Mouse (Mus musculus) lung, postnatal 25 days (tissue): ENCODE results near the gene Tfap4.
"Not testable (repeated sequence)": the region's sequence is repeated elsewhere in the genome, so short reads cannot be mapped to it uniquely, and the experiment has no call there.

ENCODE experiments used
- DNase-seq: peaks from one replicate; pipeline ENCODE4 v3.0.0; 2022; ENCODE audit warnings: low spot score

Gene Tfap4

GRCm38 (mm10) chr16:4552829-4553550, 6.7 kb downstream of the Tfap4 start:
- DNase-seq = no peak

GRCm38 (mm10) chr16:4551885-4552284, 7.8 kb downstream of the Tfap4 start:
- DNase-seq = no peak

GRCm38 (mm10) chr16:4551056-4551455, 8.6 kb downstream of the Tfap4 start:
- DNase-seq = peak; percentile 67

- no peak for DNase-seq
Measured at GRCm38 (mm10) chr16:4548953-4549688, 10.5 kb downstream of the Tfap4 start.

GRCm38 (mm10) chr16:4547611-4548010, 12.0 kb downstream of the Tfap4 start:
- no peak for DNase-seq

GRCm38 (mm10) chr16:4546838-4547237, 12.8 kb downstream of the Tfap4 start:
- DNase-seq = no peak

- no peak for DNase-seq
Measured at GRCm38 (mm10) chr16:4544845-4545244, 14.8 kb downstream of the Tfap4 start.

GRCm38 (mm10) chr16:4543266-4543665, 16.4 kb downstream of the Tfap4 start:
- no peak for DNase-seq

- no peak for DNase-seq
Measured at GRCm38 (mm10) chr16:4542236-4542774, 17.3 kb downstream of the Tfap4 start.

GRCm38 (mm10) chr16:4541501-4542198, 18.0 kb downstream of the Tfap4 start, which contains the start of gene Srl:
Srl (minus strand) TSS chr16:4541816.
- DNase-seq = peak; percentile 100

GRCm38 (mm10) chr16:4541033-4541432, 18.6 kb downstream of the Tfap4 start:
- DNase-seq = no peak

GRCm38 (mm10) chr16:4540064-4540775, 19.4 kb downstream of the Tfap4 start:
- no peak for DNase-seq

- no peak for DNase-seq
Measured at GRCm38 (mm10) chr16:4539521-4539920, 20.1 kb downstream of the Tfap4 start.

- DNase-seq = no peak
Measured at GRCm38 (mm10) chr16:4537616-4538358, 21.9 kb downstream of the Tfap4 start.

- not testable (repeated sequence) for DNase-seq
Measured at GRCm38 (mm10) chr16:4527373-4527772, 32.3 kb downstream of the Tfap4 start.

GRCm38 (mm10) chr16:4523313-4524004, 36.2 kb downstream of the Tfap4 start:
- DNase-seq = no peak

GRCm38 (mm10) chr16:4522879-4523278, 36.8 kb downstream of the Tfap4 start:
- no peak for DNase-seq

GRCm38 (mm10) chr16:4521735-4522530, 37.7 kb downstream of the Tfap4 start:
- no peak for DNase-seq

- no peak for DNase-seq
Measured at GRCm38 (mm10) chr16:4521074-4521667, 38.5 kb downstream of the Tfap4 start.
